Mouse (Mus musculus) heart, embryonic 16.5 days (tissue): ENCODE measurements around the gene Fam92b. TPM values are rescaled to one million over a fixed set of nuclear protein-coding genes. Genes with fewer than 3 reads are reported as not detected.

Source experiments
- ATAC-seq: fragments of 200-750 bp; cut with Nextera tagmentation; replicated peaks from 2 replicates; pipeline ENCODE4 v1.8.0; 2017; ENCODE audit warnings: moderate number of reproducible peaks; ENCODE audit not compliant: insufficient read depth, low FRiP score; ENCODE audit errors: extremely low read depth
- H3K27ac ChIP-seq: fragments of 300-500 bp; sonication (generic); 2 replicates; pipeline ENCODE4 v1.5.1; 2014; ENCODE audit warnings: mild to moderate bottlenecking, low read length, control low read depth, moderate library complexity
- H3K27me3 ChIP-seq: fragments of 300-500 bp; sonication (generic); 2 replicates; pipeline ENCODE4 v1.6.1; 2014; ENCODE audit warnings: low read length, mixed read lengths; ENCODE audit not compliant: control insufficient read depth, insufficient read depth
- H3K36me3 ChIP-seq: fragments of 300-500 bp; sonication (generic); 2 replicates; pipeline ENCODE4 v1.6.1; 2014; ENCODE audit not compliant: control insufficient read depth, insufficient read depth
- H3K4me1 ChIP-seq: fragments of 300-500 bp; sonication (generic); 2 replicates; pipeline ENCODE4 v1.6.1; 2014; ENCODE audit warnings: low read length, mixed read lengths; ENCODE audit not compliant: control insufficient read depth, insufficient read depth
- H3K4me2 ChIP-seq: fragments of 300-500 bp; sonication (generic); 2 replicates; pipeline ENCODE4 v1.6.1; 2014; ENCODE audit warnings: low read depth, mild to moderate bottlenecking, control low read depth, low read length
- H3K4me3 ChIP-seq: fragments of 300-500 bp; sonication (generic); 2 replicates; pipeline ENCODE4 v1.5.1; 2014; ENCODE audit warnings: mild to moderate bottlenecking, control low read depth, low read length
- H3K9ac ChIP-seq: fragments of 300-500 bp; sonication (generic); 2 replicates; pipeline ENCODE4 v1.6.1; 2014; ENCODE audit warnings: low read length, control low read depth
- H3K9me3 ChIP-seq: fragments of 300-500 bp; sonication (generic); replicated peaks from 2 replicates; pipeline ENCODE4 v1.6.1; 2016; ENCODE audit warnings: low read length; ENCODE audit not compliant: control insufficient read depth
- WGBS: fragments of 180-500 bp; shearing (Covaris S2); extraction: QIAGEN DNeasy Blood & Tissue Kit; methylation state at CpG from one replicate; pipeline ENCODE4 v1.1.7; 2014; 5-methylcytosine and 5-hydroxymethylcytosine counted together
- polyA plus RNA-seq: library from polyadenylated mRNA; unstranded; fragments of >200 nt; fragmentation: Nextera tagmentation; extraction: Ambion mirVana; gene quantifications from 2 replicates; pipeline ENCODE4 v1.2.1, GENCODE M21; 2015

Fam92b gene
- polyA plus RNA-seq, 1 experiment from 2014 or later = 0.66 TPM

DNA sequence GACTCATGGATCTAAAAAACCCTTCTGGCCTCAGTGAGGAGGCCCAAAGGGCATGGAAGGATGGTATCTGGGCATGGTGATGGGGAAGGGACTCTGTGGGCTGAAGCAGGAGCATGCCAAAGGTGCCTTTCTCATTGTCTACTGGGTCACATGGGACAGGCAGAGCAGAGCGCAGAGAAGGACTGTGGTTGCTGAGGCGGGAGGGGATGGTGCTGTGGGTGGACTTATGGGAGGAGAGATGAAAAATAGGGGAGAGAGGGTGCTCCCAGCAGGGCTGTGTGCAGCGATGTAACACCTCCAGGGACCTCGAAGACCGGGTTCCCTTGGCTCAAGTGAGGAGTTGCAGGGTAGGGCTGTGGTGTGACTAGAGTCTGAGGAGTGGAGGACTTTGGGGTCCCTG lies 14.9 kb upstream of the Fam92b start:
- 97% methylated on average over 5 of the region's 5 CpGs for WGBS
- no peak for ATAC-seq
- no peak overlapping the region for H3K9ac ChIP-seq
- no peaks in the 10 kb centered on the region for H3K27me3 ChIP-seq
- peaks cover 14% of the 10 kb centered on the region for H3K4me1 ChIP-seq
- 0 out of 2 replicates have a peak overlapping the region, but pooled peaks have one; percentile 88 for H3K27ac ChIP-seq
- no peak overlapping the region for H3K4me2 ChIP-seq
- no peaks in the 10 kb centered on the region for H3K36me3 ChIP-seq
- H3K9me3 ChIP-seq = no peaks in the 10 kb centered on the region
- no peak overlapping the region for H3K4me3 ChIP-seq

- Histone ChIP-seq H3K27ac (peak overlapping the region; percentile 88), H3K9me3 (no peaks in the 10 kb centered on the region), H3K4me2 (no peak overlapping the region), H3K27me3 (no peaks in the 10 kb centered on the region), H3K4me1 (peaks cover 14% of the 10 kb centered on the region), H3K4me3 (no peak overlapping the region), H3K36me3 (no peaks in the 10 kb centered on the region), H3K9ac (0 out of 2 replicates have a peak overlapping the region, but pooled peaks have one; percentile 8)
- WGBS = 46% methylated on average over 5 of the region's 5 CpGs
- no peak for ATAC-seq
These were observed 14.4 kb upstream of the Fam92b start for GRCm38 (mm10) chr8:120191633-120192032.

DNA sequence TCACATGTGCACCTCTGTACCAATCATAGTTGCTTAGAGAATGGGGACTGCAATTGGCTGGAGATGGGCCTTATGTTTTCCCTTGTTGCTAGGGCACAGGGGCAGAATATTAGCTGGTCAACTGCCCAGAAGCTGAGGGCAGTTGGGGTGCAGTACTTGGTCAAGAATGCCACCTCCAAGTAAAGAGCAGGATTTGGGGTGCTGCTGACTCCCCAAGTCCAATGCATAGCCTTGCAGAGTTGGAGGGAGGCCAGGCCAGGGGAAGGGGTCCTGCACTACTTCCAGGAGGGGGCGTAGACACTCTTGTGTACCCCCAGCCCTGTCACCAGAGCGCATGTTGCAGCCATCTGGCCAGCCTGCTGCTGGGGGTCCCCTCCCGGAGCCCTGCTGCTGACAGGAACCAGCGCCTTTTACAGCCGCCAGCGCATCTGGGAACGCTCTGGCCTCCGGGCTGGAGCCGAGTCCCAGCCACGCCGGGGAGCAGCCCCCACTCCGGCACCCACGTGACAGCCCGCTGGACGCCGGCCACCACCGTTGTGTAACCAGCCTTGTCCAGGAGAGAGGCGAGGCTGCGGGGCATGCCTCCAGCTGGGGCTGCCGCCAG lies 13.6 kb upstream of the Fam92b start:
- no peaks in the 10 kb centered on the region for H3K36me3 ChIP-seq
- no peaks in the 10 kb centered on the region for H3K9me3 ChIP-seq
- H3K27ac ChIP-seq = peak overlapping the region; percentile 88
- H3K9ac ChIP-seq = peak overlapping the region; percentile 56
- H3K27me3 ChIP-seq = no peaks in the 10 kb centered on the region
- peak; percentile 96 for ATAC-seq
- peak overlapping the region; percentile 60 for H3K4me2 ChIP-seq
- peak overlapping the region; percentile 33 for H3K4me3 ChIP-seq
- 30% methylated on average over 20 of the region's 20 CpGs for WGBS
- peaks cover 19% of the 10 kb centered on the region for H3K4me1 ChIP-seq

DNA sequence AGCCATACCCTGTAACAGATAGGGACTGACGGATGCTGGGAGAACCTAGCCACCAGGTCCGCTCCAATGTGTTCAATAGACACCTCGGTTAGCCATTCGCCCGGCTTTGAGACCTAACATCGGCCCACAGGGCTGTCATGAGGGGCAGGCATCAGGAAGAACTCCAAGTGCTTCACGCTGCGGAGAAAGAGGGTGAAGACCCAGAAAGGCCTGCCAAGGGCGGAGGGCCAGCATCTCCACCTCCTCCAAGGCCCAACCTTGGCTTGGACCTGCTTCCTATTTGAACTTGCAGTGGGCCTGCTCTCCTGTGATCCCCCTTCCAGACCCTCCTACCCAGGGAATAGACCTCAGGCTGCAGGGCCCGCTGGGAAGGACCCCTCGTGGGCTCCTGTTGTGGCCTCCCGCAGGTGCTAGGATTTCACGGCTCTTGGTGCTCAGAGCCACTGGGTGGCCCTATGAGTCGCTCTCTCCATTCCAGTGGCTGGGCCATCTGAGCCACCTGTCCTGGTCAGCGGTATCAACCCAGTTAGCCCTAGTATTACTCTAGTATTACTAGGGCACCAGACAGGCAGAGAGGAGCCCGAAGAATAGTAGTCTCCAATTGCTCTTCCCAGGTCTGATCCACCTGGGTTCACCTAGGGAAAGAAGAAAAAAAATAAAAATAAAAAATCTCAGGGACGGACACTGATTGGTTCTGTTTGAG lies 13.0 kb upstream of the Fam92b start:
- Histone ChIP-seq H3K27ac (no peak overlapping the region), H3K9ac (no peak overlapping the region), H3K4me3 (no peak overlapping the region), H3K4me1 (peaks cover 26% of the 10 kb centered on the region), H3K4me2 (no peak overlapping the region), H3K27me3 (no peaks in the 10 kb centered on the region), H3K9me3 (no peaks in the 10 kb centered on the region), H3K36me3 (no peaks in the 10 kb centered on the region)
- no peak for ATAC-seq
- 78% methylated on average over 17 of the region's 17 CpGs for WGBS

GRCm38 (mm10) chr8:120189440-120189839 lies 12.2 kb upstream of the Fam92b start:
- no peak overlapping the region for H3K4me3 ChIP-seq
- H3K27me3 ChIP-seq = no peaks in the 10 kb centered on the region
- no peak overlapping the region for H3K9ac ChIP-seq
- H3K4me1 ChIP-seq = peaks cover 33% of the 10 kb centered on the region
- H3K36me3 ChIP-seq = no peaks in the 10 kb centered on the region
- H3K27ac ChIP-seq = no peak overlapping the region
- H3K4me2 ChIP-seq = no peak overlapping the region
- no peaks in the 10 kb centered on the region for H3K9me3 ChIP-seq
- ATAC-seq = no peak
- 63% methylated on average over 6 of the region's 6 CpGs for WGBS

DNA sequence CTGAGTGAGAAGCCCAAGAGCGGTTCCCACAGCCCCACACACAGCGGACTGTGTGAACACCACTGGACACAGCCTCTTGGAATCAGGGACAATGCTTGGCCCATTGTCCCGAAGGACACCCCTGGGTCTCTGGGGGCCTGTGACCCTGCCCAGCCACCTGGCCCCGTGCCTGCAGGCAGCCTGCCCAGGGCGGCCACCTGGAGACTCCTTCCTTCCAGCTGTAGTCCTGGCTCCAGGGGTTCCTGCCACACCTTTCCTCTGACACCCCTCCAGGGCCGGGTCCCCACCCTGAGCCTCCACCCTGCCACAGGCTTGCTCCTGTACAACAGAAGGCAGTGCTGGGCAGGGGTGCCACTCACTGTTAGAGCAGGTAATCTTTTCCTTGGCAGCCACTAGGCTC lies 11.2 kb upstream of the Fam92b start:
- no peak overlapping the region for H3K9ac ChIP-seq
- H3K4me2 ChIP-seq = no peak overlapping the region
- 82% methylated on average over 6 of the region's 6 CpGs for WGBS
- no peaks in the 10 kb centered on the region for H3K36me3 ChIP-seq
- H3K27me3 ChIP-seq = no peaks in the 10 kb centered on the region
- no peak for ATAC-seq
- no peak overlapping the region for H3K27ac ChIP-seq
- H3K9me3 ChIP-seq = no peaks in the 10 kb centered on the region
- H3K4me3 ChIP-seq = no peak overlapping the region
- H3K4me1 ChIP-seq = peaks cover 36% of the 10 kb centered on the region

- H3K4me1 ChIP-seq = peaks cover 32% of the 10 kb centered on the region
- no peak overlapping the region for H3K9ac ChIP-seq
- H3K4me2 ChIP-seq = no peak overlapping the region
- 49% methylated on average over 8 of the region's 8 CpGs for WGBS
- no peak for ATAC-seq
- H3K36me3 ChIP-seq = no peaks in the 10 kb centered on the region
- H3K27me3 ChIP-seq = no peaks in the 10 kb centered on the region; the same call in 1 of the 2 replicates
- no peak overlapping the region for H3K27ac ChIP-seq
- no peaks in the 10 kb centered on the region for H3K9me3 ChIP-seq
- H3K4me3 ChIP-seq = no peak overlapping the region
These were observed 9.2 kb upstream of the Fam92b start for GRCm38 (mm10) chr8:120186454-120186853.

DNA sequence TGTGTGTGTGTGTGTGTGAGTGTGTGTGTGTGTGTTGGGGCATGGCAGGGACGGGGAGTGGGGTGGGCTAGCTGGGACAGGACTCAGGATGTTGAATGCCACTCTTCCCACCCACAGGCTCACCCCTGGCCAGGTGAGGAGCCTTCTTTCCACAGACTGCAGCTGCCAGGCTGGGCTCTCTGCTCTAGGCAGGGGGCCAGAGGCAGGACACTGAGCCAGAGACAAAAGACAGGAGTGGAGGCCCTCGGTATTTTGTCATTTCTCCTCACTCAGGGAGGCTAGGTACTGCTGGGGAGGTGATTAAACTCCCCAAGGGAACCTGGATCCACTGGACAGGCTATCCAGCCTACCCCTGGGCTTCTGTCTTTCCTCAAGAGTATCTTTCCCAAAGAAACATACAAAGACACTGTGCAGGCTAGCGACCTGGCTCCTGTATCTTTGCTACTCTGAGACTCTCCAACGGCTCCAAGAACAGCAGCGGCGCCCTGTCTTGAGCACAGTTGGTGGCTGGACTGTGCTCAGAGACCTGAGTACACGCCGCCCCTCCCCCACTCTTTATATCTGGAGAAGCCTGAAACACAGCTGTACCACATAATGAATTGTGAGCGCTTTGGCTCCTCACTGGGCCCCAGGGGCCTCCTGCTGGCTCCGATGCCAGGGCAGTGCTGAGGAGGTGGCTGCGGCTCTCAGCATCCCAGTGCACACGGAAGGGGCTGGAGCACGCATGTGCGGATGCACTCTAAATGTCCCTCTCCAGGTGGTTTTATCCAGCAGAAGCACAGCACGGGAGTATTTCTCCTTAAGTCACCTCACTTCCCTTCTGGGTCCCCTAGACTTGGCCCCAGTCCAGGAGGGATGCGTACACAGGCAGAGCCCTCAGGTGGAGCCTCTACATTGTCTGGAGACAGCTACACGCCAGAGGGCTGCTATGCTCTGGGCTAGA lies 7.9 kb upstream of the Fam92b start:
- Histone ChIP-seq H3K9ac (peak overlapping the region; percentile 36; the same call in 1 of the 2 replicates), H3K4me3 (no peak overlapping the region), H3K4me1 (peaks cover 25% of the 10 kb centered on the region), H3K4me2 (no peak overlapping the region), H3K27ac (0 out of 2 replicates have a peak overlapping the region, but pooled peaks have one; percentile 11), H3K9me3 (no peaks in the 10 kb centered on the region), H3K27me3 (no peaks in the 10 kb centered on the region; the same call in 1 of the 2 replicates), H3K36me3 (no peaks in the 10 kb centered on the region)
- WGBS = 28% methylated on average over 16 of the region's 17 CpGs
- ATAC-seq = 0 out of 2 replicates have a peak, but pooled peaks have one; percentile 7
